Comparison of ENCODE assay signal across 29 mouse cellular contexts in the genomic region with DNA sequence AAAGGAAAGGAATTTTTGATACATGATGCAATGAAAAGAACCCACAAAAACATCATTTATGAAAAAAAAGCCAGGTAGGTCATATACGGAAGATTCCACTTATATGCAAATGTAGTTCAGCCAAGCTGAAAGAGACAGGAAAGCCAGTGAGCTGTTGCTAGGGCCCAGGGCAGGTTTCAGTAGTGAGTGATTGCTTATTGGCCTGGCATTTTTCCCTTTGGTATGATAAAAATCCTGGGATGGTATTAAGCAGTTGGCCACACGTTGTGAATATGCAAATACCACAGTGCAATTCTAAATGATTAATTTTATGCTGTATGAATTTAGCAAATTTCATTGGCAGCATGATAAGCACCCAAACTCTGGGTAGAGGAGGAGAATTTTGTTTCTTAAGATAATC. TPM values are rescaled to one million over a fixed set of nuclear protein-coding genes. Genes with fewer than 3 reads are reported as not detected.
DNase-seq lines count a peak whose midpoint lies in the region; ATAC-seq and TF ChIP-seq lines count a peak whose summit lies in the region.
"Had no signal": no experiment of that assay in that cellular context is flagged by ENCODE, and none has a peak within 500 bp of the region (broad histone marks: within the 10 kb centered on the region; RNA-seq: fewer than 3 reads in every experiment).

No protein-coding gene starts in this region.

- peak; percentile 24 for DNase-seq in kidney, adult 2 months
- DNase-seq in neural tube, embryonic 11.5 days (ENCODE audit: low spot score): no peak
- no peak for DNase-seq in neural tube, embryonic 10.5 days (ENCODE audit: extremely low spot score, low spot score)
- DNase-seq in layer of hippocampus, adult 18-20 months (ENCODE audit: low spot score in 2 of 2): no peak
- DNase-seq: cerebellum, adult 8-10 months; kidney, adult 9 months; liver, embryonic 13.5 days; lung, adult 2 months; lung, postnatal 14 days had no signal

- ATAC-seq in forebrain, embryonic 15.5 days (replicated peaks): 0 out of 2 replicates have a peak, but pooled peaks have one; percentile 38
- ATAC-seq in forebrain, embryonic 13.5 days: no peak
- no peak for ATAC-seq in kidney, embryonic 16.5 days (ENCODE audit: low FRiP score, low TSS enrichment)
- ATAC-seq in neural tube, embryonic 11.5 days (ENCODE audit: insufficient read depth, low FRiP score, low TSS enrichment): 0 out of 2 replicates have a peak, but pooled peaks have one; percentile 35
- ATAC-seq: CD4-positive, CD25-positive, alpha-beta regulatory T cell, adult 4 months; inflammation-experienced regulatory T-cells, adult 6 months had no signal

- H3K9ac ChIP-seq in forebrain, embryonic 15.5 days (replicated peaks): no peak overlapping the region
- no peak overlapping the region for H3K9ac ChIP-seq in forebrain, embryonic 13.5 days
- H3K9ac ChIP-seq in kidney, embryonic 16.5 days (replicated peaks; ENCODE audit: low read length): no peak overlapping the region
- H3K9ac ChIP-seq in neural tube, embryonic 11.5 days (ENCODE audit: low read length): no peak overlapping the region
- H3K9ac ChIP-seq: liver, embryonic 13.5 days; midbrain, embryonic 12.5 days had no signal

- no peaks in the 10 kb centered on the region for H3K36me3 ChIP-seq in forebrain, embryonic 15.5 days
- H3K36me3 ChIP-seq in forebrain, embryonic 13.5 days (ENCODE audit: poor library complexity, severe bottlenecking): no peaks in the 10 kb centered on the region
- no peaks in the 10 kb centered on the region for H3K36me3 ChIP-seq in kidney, adult 2 months (ENCODE audit: control insufficient read depth, insufficient read depth, low read length)
- H3K36me3 ChIP-seq in kidney, embryonic 16.5 days (ENCODE audit: insufficient read depth, low read length): no peaks in the 10 kb centered on the region
- no peaks in the 10 kb centered on the region for H3K36me3 ChIP-seq in neural tube, embryonic 11.5 days (ENCODE audit: control insufficient read depth, insufficient read depth, low read length)
- H3K36me3 ChIP-seq: liver, embryonic 13.5 days; midbrain, embryonic 12.5 days had no signal

- H3K9me3 ChIP-seq in forebrain, embryonic 15.5 days: no peaks in the 10 kb centered on the region
- H3K9me3 ChIP-seq in forebrain, embryonic 13.5 days (replicated peaks): no peaks in the 10 kb centered on the region
- H3K9me3 ChIP-seq in kidney, embryonic 16.5 days (ENCODE audit: low read length): no peaks in the 10 kb centered on the region
- no peaks in the 10 kb centered on the region for H3K9me3 ChIP-seq in neural tube, embryonic 11.5 days (ENCODE audit: control insufficient read depth, low read length)
- H3K9me3 ChIP-seq: liver, embryonic 13.5 days; midbrain, embryonic 12.5 days had no signal

- no peak for TF ChIP-seq CTCF in kidney, adult 2 months (conservative IDR thresholded peaks at IDR 0.05; ENCODE audit: insufficient read depth, insufficient read length, low read depth, low read length)

- no peak for TF ChIP-seq POLR2A in kidney, adult 2 months (IDR thresholded peaks at IDR 0.05; ENCODE audit: low read depth, low read length)

- no peak overlapping the region for H3K27ac ChIP-seq in forebrain, embryonic 15.5 days (replicated peaks)
- no peak overlapping the region for H3K27ac ChIP-seq in forebrain, embryonic 13.5 days
- H3K27ac ChIP-seq in kidney, adult 2 months (ENCODE audit: insufficient read depth, low read depth, low read length): no peak overlapping the region
- no peak overlapping the region for H3K27ac ChIP-seq in kidney, embryonic 16.5 days (ENCODE audit: low read length)
- H3K27ac ChIP-seq in neural tube, embryonic 11.5 days (ENCODE audit: low read depth, low read length): no peak overlapping the region
- H3K27ac ChIP-seq: left cerebral cortex, adult 2 months; liver, embryonic 13.5 days; midbrain, embryonic 12.5 days had no signal

- H3K4me1 ChIP-seq in forebrain, embryonic 15.5 days: no peaks in the 10 kb centered on the region
- no peaks in the 10 kb centered on the region; the same call in 1 of the 2 replicates for H3K4me1 ChIP-seq in forebrain, embryonic 13.5 days
- H3K4me1 ChIP-seq in kidney, adult 2 months (ENCODE audit: control insufficient read depth, insufficient read depth, low read length): no peaks in the 10 kb centered on the region
- H3K4me1 ChIP-seq in kidney, embryonic 16.5 days (ENCODE audit: insufficient read depth, low read length): no peaks in the 10 kb centered on the region
- H3K4me1 ChIP-seq in neural tube, embryonic 11.5 days (ENCODE audit: control insufficient read depth, insufficient read depth, low read length): no peaks in the 10 kb centered on the region
- H3K4me1 ChIP-seq: liver, embryonic 13.5 days; midbrain, embryonic 12.5 days had no signal

- no peaks in the 10 kb centered on the region for H3K27me3 ChIP-seq in forebrain, embryonic 15.5 days
- H3K27me3 ChIP-seq in forebrain, embryonic 13.5 days: no peaks in the 10 kb centered on the region
- no peaks in the 10 kb centered on the region for H3K27me3 ChIP-seq in kidney, adult 2 months (replicated peaks; ENCODE audit: control insufficient read depth, insufficient read depth, low read length)
- H3K27me3 ChIP-seq in kidney, embryonic 16.5 days (ENCODE audit: insufficient read depth, low read length): no peaks in the 10 kb centered on the region
- H3K27me3 ChIP-seq in neural tube, embryonic 11.5 days (ENCODE audit: control insufficient read depth, insufficient read depth, low read length): no peaks in the 10 kb centered on the region
- H3K27me3 ChIP-seq: liver, embryonic 13.5 days; midbrain, embryonic 12.5 days had no signal

- 36% methylated on average over 2 of the region's 2 CpGs for WGBS in forebrain, embryonic 15.5 days
- 47% methylated on average over 2 of the region's 2 CpGs for WGBS in forebrain, embryonic 13.5 days
- WGBS in kidney, adult 2 months: 43% methylated on average over 2 of the region's 2 CpGs
- 69% methylated on average over 2 of the region's 2 CpGs for WGBS in kidney, embryonic 16.5 days
- WGBS in neural tube, embryonic 11.5 days: 71% methylated on average over 2 of the region's 2 CpGs

- no peak overlapping the region for H3K4me2 ChIP-seq in forebrain, embryonic 15.5 days (replicated peaks)
- H3K4me2 ChIP-seq in forebrain, embryonic 13.5 days: no peak overlapping the region
- no peak overlapping the region for H3K4me2 ChIP-seq in kidney, embryonic 16.5 days (replicated peaks; ENCODE audit: low read depth, low read length)
- H3K4me2 ChIP-seq in neural tube, embryonic 11.5 days (ENCODE audit: low read depth): no peak overlapping the region
- H3K4me2 ChIP-seq: liver, embryonic 13.5 days; midbrain, embryonic 12.5 days had no signal

- no peak overlapping the region for H3K4me3 ChIP-seq in forebrain, embryonic 15.5 days
- H3K4me3 ChIP-seq in forebrain, embryonic 13.5 days: no peak overlapping the region
- H3K4me3 ChIP-seq in kidney, adult 2 months (ENCODE audit: insufficient read depth, low read depth, low read length): no peak overlapping the region
- no peak overlapping the region for H3K4me3 ChIP-seq in kidney, embryonic 16.5 days (ENCODE audit: low read length)
- H3K4me3 ChIP-seq in neural tube, embryonic 11.5 days (ENCODE audit: low read depth, low read length): no peak overlapping the region
- H3K4me3 ChIP-seq: left cerebral cortex, adult 2 months; liver, embryonic 13.5 days; midbrain, embryonic 12.5 days had no signal

RNA-seq across cellular contexts. Expression of gene Gm9972, which starts 57.3 kb away (rescaled TPM):
- polyA plus RNA-seq in forebrain, embryonic 15.5 days (2015; fragmentation: Nextera tagmentation; extraction: Ambion mirVana): not detected in 2 replicates
- 0.10 TPM in 1 of 2 replicates, not detected in the other for polyA plus RNA-seq in forebrain, embryonic 13.5 days (2015; fragmentation: Nextera tagmentation; extraction: Ambion mirVana)
- not detected in 2 replicates for polyA plus RNA-seq in kidney, adult 2 months (2012; rRNA removed)
- 0.33 TPM in 1 of 2 replicates, not detected in the other for polyA plus RNA-seq in kidney, embryonic 16.5 days (2015; fragmentation: Nextera tagmentation; extraction: Ambion mirVana)
- not detected in 2 replicates for polyA plus RNA-seq in neural tube, embryonic 11.5 days (2014; fragmentation: Nextera tagmentation; extraction: Ambion mirVana)
- total RNA-seq in layer of hippocampus, adult 18-20 months (2021): not detected
- total RNA-seq: adrenal gland, adult 18-20 months; gastrocnemius, adult 18-20 months; gastrocnemius, postnatal 4 days; heart, adult 8-10 months; heart, postnatal 25 days; layer of hippocampus, postnatal 10 days; left cerebral cortex, adult 2 months; left cerebral cortex, postnatal 36 days; megakaryocyte progenitor cell, adult 5-6 weeks had no signal
- polyA plus RNA-seq: CD4-positive, CD25-positive, alpha-beta regulatory T cell, adult 4 months; embryonic facial prominence, embryonic 14.5 days; heart, embryonic 14.5 days; inflammation-experienced regulatory T-cells, adult 6 months; large intestine, adult 2 months; liver, embryonic 13.5 days; lung, adult 2 months; spleen, adult 2 months; testis, adult 2 months had no signal

Comparison
In these comparisons a context has a peak if more than half of its experiments do, and no peak if none do; other contexts are left out.
1. ATAC-seq: peak in forebrain, embryonic 15.5 days (single experiment) and neural tube, embryonic 11.5 days (single experiment); none in forebrain, embryonic 13.5 days (single experiment) and kidney, embryonic 16.5 days (single experiment).